Mouse (Mus musculus): ENCODE measurements around the gene Pacs2. TPM values are rescaled to one million over a fixed set of nuclear protein-coding genes. Genes with fewer than 3 reads are reported as not detected.

Pacs2 gene
- polyA plus RNA-seq, 1 experiment, result 89.3 TPM

Other genes starting within 250 kb of the Pacs2 start
- 24.4 TPM for gene Ahnak2, start 211.9 kb upstream of the Pacs2 start, polyA plus RNA-seq (2012; fragmentation: generic; extraction: Trizol)
- 9.6 TPM for gene Clba1, start 205.6 kb upstream of the Pacs2 start, polyA plus RNA-seq (2012; fragmentation: generic; extraction: Trizol)
- gene Cdca4, start 185.1 kb upstream of the Pacs2 start, polyA plus RNA-seq (2012; fragmentation: generic; extraction: Trizol), result 21.5 TPM
- gene Gpr132, start 146.3 kb upstream of the Pacs2 start, polyA plus RNA-seq (2012; fragmentation: generic; extraction: Trizol), result 0.02 TPM
- gene Jag2, start 84.7 kb upstream of the Pacs2 start, polyA plus RNA-seq (2012; fragmentation: generic; extraction: Trizol), result 51.8 TPM
- 94.9 TPM for gene Nudt14, start 72.4 kb upstream of the Pacs2 start, polyA plus RNA-seq (2012; fragmentation: generic; extraction: Trizol)
- gene Btbd6, start 38.0 kb upstream of the Pacs2 start, polyA plus RNA-seq (2012; fragmentation: generic; extraction: Trizol), result 16.3 TPM
- gene Brf1, start 13.8 kb upstream of the Pacs2 start, polyA plus RNA-seq (2012; fragmentation: generic; extraction: Trizol), result 27.9 TPM
- 0.11 TPM for gene Tex22, start 60.0 kb downstream of the Pacs2 start, polyA plus RNA-seq (2012; fragmentation: generic; extraction: Trizol)
- 101 TPM for gene Mta1, start 83.8 kb downstream of the Pacs2 start, polyA plus RNA-seq (2012; fragmentation: generic; extraction: Trizol)
- 1,146 TPM for gene Crip2, start 125.7 kb downstream of the Pacs2 start, polyA plus RNA-seq (2012; fragmentation: generic; extraction: Trizol)
- 1,677 TPM for gene Crip1, start 131.8 kb downstream of the Pacs2 start, polyA plus RNA-seq (2012; fragmentation: generic; extraction: Trizol)
- gene Tedc1, start 141.9 kb downstream of the Pacs2 start, polyA plus RNA-seq (2012; fragmentation: generic; extraction: Trizol), result 6.6 TPM
- gene Tmem121, start 171.4 kb downstream of the Pacs2 start, polyA plus RNA-seq (2012; fragmentation: generic; extraction: Trizol), result 4.1 TPM